Mouse (Mus musculus): Measurements from ENCODE around the gene Zfp219. TPM values are rescaled to one million over a fixed set of nuclear protein-coding genes. Genes with fewer than 3 reads are reported as not detected.

Zfp219 gene
- total RNA-seq, 2 experiments from 2014 or later: 0.58 to 3.8 TPM

DNA sequence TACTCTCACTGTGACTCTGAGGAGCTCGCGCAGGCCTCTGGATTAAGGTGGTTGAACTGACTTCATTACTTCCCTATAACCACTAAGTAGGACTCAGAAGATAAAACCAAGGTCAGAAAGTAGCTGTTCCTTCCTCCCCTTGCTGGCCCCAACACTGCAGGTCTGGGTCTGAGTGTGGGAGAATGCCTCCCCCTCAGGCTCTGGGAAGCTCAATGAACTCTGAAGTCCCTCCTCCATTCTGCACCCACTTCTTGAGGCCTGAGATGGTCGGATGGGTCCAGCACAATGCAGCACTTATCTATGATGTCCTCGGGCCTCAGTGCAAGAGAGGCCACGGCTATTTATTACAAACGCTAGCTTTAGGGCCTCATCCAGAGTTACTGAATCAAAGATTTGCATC lies 14.9 kb downstream of the Zfp219 start:
- ATAC-seq (replicated peaks; ENCODE audit: low FRiP score, poor library complexity, severe bottlenecking): no peak

- ATAC-seq (replicated peaks; ENCODE audit: low FRiP score, poor library complexity, severe bottlenecking): no peak
Measured at GRCm38 (mm10) chr14:52005141-52005540, 15.4 kb downstream of the Zfp219 start.

DNA sequence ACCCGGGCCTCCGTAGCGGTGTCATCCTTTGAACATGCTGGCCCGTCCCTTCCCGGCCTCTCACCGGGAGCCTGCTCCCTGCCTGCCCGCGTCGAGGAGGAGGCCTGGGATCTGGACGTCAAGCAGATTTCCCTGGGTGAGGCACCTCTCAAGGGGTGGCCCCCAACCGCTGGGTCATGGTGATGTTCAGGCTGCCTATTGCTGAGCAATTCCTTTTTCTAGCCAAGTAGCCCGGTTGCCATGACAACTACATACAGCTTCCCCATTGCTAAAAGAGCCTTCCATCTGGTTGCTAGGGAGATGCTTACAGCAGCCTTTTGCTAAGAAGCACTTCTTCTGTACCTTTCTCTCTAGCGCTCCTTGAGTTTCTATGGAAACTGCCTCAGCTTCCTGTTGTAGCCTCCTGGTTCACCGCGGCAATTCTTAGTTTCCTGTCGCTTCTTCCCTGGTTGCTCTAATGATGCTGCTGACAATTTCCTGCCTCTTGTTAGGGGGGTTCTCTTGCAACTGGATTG lies 16.5 kb downstream of the Zfp219 start:
- ATAC-seq (replicated peaks; ENCODE audit: low FRiP score, poor library complexity, severe bottlenecking): no peak

DNA sequence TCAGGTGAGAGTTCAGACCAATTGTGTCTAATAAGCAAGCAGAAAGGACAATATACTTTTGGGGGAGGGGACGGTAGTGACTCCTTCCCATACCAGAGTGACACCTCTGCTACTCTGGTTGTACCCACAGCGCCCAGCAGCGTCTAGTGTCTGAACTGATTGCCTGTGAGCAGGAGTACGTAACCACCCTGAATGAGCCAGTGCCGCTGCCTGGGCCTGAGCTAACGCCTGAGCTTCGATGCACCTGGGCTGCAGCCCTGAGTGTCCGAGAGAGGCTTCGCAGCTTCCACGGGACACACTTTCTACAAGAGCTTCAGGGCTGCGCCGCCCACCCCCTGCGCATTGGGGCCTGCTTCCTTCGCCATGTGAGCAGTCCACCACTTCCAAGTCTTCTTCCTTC lies 23.1 kb downstream of the Zfp219 start:
- 0 out of 2 replicates have a peak, but pooled peaks have one; percentile 7 for ATAC-seq (replicated peaks; ENCODE audit: low FRiP score, poor library complexity, severe bottlenecking)

DNA sequence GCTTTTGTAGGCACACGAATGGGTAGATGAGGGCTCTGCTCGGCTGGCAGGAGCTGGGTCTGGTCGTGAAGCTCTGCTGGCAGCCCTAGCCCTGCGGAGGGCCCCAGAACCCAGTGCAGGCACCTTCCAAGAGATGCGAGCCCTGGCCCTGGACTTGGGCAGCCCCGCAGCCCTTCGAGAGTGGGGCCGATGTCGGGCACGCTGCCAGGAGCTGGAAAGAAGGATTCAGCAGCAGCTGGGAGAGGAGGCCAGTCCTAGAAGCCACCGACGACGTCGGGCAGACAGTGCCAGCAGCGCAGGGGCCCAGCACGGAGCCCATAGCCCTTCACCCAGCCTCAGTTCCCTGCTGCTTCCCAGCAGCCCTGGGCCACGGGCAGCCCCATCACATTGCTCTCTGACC lies 23.7 kb downstream of the Zfp219 start:
- no peak for ATAC-seq (replicated peaks; ENCODE audit: low FRiP score, poor library complexity, severe bottlenecking)

DNA sequence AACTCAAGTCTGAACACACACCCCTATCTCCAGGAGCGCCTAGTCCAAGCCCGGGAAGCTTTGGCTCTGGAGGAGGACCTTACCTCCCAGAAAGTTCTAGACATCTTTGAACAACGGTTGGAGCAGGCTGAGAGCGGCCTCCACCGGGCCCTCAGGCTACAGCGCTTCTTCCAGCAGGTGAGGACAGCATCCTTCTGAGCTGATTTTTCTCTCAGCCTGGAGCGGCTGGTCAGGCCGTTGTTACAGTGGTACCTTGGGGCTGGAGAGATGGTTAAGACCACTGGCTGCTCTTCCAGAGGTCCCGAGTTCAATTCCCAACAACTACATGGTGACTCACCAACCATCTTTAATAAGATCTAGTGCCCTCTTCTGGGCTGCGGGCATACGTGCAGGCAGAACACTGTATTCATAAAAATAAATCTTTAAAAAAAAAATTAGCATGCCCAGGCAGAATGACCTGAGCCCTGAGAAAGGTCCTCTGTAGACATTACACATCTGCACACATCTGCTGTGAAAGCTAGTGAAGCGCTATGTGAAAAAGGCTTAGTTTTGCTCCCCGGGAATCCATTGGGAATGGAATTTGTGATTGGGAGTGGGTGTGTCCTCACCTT lies 24.2 kb downstream of the Zfp219 start:
- ATAC-seq (replicated peaks; ENCODE audit: low FRiP score, poor library complexity, severe bottlenecking): no peak

- ATAC-seq (replicated peaks; ENCODE audit: low FRiP score, poor library complexity, severe bottlenecking): no peak
Measured at GRCm38 (mm10) chr14:51995219-51995871, 25.2 kb downstream of the Zfp219 start.

DNA sequence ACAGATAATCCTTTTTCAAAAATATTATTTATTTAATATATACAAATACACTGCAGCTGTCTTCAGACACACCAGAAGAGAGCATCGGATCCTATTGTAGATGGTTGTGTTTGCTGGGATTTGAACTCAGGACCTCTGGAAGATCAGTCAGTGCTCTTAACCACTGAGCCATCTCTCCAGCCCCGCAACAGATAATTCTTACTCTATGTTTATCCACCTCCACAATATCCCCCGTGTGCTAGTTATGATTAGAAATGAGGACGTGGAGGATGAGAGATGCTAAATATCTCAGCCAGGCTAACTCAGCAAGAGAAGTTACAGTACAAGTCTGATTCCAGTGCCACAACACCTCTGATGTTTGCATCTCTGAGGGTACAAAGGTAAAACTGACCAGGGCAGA lies 26.1 kb downstream of the Zfp219 start:
- no peak for ATAC-seq (replicated peaks; ENCODE audit: low FRiP score, poor library complexity, severe bottlenecking)

GRCm38 (mm10) chr14:51989461-51989970 lies 31.0 kb downstream of the Zfp219 start:
- ATAC-seq (replicated peaks; ENCODE audit: low FRiP score, poor library complexity, severe bottlenecking): no peak

- no peak for ATAC-seq (replicated peaks; ENCODE audit: low FRiP score, poor library complexity, severe bottlenecking)
Measured at GRCm38 (mm10) chr14:51988731-51989130, 31.8 kb downstream of the Zfp219 start.

- peak; percentile 34 for ATAC-seq (replicated peaks; ENCODE audit: low FRiP score, poor library complexity, severe bottlenecking)
Measured at GRCm38 (mm10) chr14:51987177-51987576, 33.4 kb downstream of the Zfp219 start.

- no peak for ATAC-seq (replicated peaks; ENCODE audit: low FRiP score, poor library complexity, severe bottlenecking)
Measured at GRCm38 (mm10) chr14:51986153-51986505, 34.4 kb downstream of the Zfp219 start.

DNA sequence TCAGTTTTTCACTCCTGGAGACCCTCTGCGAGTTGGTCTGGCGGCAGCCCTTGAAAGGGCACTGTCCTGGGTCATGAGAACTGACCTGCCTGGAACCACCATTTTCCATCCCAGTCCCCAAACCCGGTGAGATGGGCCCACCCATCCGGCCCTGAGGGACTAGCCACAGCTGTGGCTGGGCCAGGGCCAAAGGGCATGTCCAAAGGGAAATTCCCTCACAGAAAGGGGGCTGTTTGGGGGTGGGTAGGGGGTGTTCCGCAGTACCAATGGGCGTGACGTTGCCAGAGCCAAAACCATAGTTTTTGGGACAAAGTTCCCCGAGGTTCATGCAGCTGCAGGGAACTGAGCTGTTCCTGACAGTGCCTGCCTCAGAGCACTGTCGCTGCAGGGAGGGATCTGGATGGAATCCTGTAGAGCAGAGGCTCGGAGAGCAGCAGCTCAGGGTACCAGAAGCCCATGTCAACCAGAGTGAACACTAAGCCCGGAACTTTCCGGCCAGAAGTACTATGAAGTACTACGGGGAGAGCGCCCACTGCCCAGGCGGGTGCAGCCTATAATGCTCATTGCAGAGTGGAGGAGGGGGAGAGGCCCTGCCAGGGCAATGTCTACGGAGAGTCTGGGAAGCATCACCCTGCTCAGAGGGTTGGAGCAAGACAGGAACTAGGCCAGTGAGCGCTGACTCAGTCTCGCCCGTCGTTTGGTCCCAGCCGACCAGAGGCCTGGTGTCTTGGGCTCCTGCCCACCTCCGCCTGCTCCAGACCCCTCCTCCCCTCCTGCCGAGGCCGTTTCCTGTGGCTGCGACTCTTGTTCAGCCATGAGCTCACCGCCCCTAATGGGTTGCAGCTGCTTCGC lies 35.0 kb downstream of the Zfp219 start:
- ATAC-seq (replicated peaks; ENCODE audit: low FRiP score, poor library complexity, severe bottlenecking): peak; percentile 45

DNA sequence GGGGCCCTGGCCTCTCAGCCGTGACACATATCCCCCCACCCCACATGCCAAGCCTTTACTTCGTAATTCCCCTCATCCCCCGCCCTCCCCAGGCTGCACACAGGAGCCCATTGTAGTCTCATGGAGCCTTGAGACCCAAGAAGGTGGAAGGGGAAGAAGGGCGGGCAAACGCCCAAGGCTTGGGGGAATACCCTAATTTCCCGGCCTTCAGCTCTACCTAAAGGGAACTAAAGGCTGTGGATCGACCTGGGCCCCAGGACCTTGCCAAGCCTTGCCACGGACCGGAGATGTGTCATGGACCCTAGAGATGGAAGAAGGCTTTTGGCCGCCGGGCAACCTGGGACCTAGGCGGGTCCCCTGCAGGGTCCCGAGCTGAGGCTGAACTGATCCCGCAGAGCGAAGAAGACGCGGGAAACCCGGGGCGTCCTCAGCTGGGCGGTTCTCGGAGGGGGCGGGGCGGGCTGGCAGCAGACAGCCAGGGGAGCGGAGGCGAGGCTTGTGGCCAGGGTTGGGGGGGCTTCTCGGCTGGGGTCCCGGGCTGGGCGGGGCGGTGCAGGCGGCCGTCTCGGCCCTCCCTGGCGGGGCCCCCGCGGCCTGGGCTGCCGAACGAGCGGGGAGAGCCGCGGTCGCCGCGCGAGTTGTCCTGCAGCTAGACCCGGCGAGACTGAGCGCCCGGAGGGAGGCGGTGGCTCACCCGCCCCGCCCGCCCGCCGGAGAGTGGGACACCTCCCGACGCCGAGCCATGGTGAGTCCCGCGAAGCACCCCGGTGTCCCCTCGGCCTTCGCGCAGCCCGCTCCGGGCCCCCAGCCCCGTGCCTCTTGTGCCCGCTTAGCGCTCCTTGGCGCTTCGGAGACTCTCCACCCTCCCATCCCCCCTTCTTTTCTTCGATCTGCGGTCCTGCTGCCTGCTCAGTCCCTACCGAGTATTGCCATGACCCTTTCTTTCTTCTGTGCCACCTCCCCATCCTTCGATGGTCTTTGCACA lies 36.0 kb downstream of the Zfp219 start, which contains the start of gene Arhgef40:
Arhgef40 (plus strand) TSS at position 473 of the 985 bp plus-strand sequence.
- ATAC-seq (replicated peaks; ENCODE audit: low FRiP score, poor library complexity, severe bottlenecking): peak; percentile 66

DNA sequence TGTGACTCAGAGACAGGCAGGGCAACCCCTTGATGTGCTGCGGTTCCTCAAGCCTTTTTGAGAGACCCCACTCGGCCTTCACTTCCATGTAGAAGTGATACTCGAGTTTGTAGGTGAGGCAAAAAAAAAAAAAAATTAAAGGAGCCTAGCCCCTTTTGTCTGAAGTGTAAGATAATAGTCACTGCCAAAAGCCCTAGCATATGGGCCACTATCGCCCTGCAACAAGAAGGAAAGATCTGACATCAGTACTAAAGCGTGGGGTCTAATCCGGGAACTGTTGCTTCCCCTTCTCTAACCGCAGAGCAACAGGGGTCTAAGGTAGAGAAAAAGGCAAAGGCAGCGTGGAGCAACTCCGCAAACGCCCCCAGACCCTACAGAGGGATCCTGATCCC lies 36.7 kb downstream of the Zfp219 start:
- ATAC-seq (replicated peaks; ENCODE audit: low FRiP score, poor library complexity, severe bottlenecking): no peak

GRCm38 (mm10) chr14:51983251-51983650 lies 37.3 kb downstream of the Zfp219 start:
- no peak for ATAC-seq (replicated peaks; ENCODE audit: low FRiP score, poor library complexity, severe bottlenecking)

DNA sequence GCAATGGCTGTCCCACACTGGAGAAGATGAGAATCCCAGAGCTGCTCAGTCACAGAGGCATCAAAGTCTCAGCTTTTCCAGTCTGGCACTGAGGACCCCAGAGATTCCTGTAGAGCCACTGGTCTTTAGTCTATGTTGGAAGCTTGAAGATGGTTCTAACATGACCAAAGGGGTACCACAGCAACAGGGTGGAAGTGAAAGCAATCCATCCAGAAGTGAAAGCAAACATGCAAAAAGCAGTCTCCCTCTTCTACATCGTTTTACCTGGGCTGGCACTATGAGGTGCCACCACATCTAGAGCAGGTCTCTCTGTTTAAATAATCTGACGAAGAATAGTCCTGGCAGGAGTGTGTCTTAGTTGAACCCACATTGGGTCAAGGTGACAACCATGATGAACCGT lies 41.3 kb downstream of the Zfp219 start:
- no peak for ATAC-seq (replicated peaks; ENCODE audit: low FRiP score, poor library complexity, severe bottlenecking)

DNA sequence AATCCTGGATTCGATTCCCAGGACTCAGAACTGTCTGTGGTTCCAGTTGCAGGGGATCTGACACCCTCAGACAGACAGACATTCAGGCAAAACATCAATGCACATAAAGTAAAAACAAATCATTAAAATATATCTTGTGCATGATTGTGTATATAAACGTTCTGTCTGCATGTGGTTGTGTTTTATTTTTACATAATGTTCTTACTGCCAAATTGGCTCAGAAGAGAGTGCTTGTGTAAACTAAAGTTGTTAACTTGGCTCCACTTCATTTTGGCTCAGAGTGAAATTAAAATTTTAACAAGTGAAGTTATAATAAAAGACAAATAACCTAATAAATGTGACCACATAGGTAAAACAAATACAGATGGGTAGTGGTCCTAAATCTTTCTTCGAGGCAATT lies 53.1 kb downstream of the Zfp219 start:
- ATAC-seq (replicated peaks; ENCODE audit: low FRiP score, poor library complexity, severe bottlenecking): no peak

- ATAC-seq (replicated peaks; ENCODE audit: low FRiP score, poor library complexity, severe bottlenecking): no peak
Measured at GRCm38 (mm10) chr14:51960316-51960715, 60.2 kb downstream of the Zfp219 start.
